Mouse (Mus musculus) induced T-regulatory cell, adult 2 months (primary cell): ENCODE data around the gene Cacng2.

Experiments used
- DNase-seq: peaks from one replicate; pipeline ENCODE4 v3.0.0-alpha.2; 2012; ENCODE audit warnings: low read depth

Gene Cacng2

GRCm38 (mm10) chr15:78082149-78082548 is 37.7 kb downstream of the Cacng2 start:
- no peak for DNase-seq

- no peak for DNase-seq
These were observed 38.4 kb downstream of the Cacng2 start for GRCm38 (mm10) chr15:78081384-78081783.

GRCm38 (mm10) chr15:78080326-78080725 is 39.5 kb downstream of the Cacng2 start:
- DNase-seq, result no peak

GRCm38 (mm10) chr15:78078776-78079628 is 40.8 kb downstream of the Cacng2 start:
- no peak for DNase-seq

- DNase-seq, result no peak
These were observed 41.6 kb downstream of the Cacng2 start for GRCm38 (mm10) chr15:78078206-78078605.

GRCm38 (mm10) chr15:78075921-78076320 is 43.9 kb downstream of the Cacng2 start:
- DNase-seq, result no peak

GRCm38 (mm10) chr15:78073109-78073508 is 46.7 kb downstream of the Cacng2 start:
- no peak for DNase-seq

GRCm38 (mm10) chr15:78066475-78066874 is 53.4 kb downstream of the Cacng2 start:
- peak; percentile 60 for DNase-seq

- DNase-seq, result no peak
These were observed 54.3 kb downstream of the Cacng2 start for GRCm38 (mm10) chr15:78065541-78065940.

GRCm38 (mm10) chr15:78064340-78064739 is 55.5 kb downstream of the Cacng2 start:
- DNase-seq, result no peak

- DNase-seq, result no peak
These were observed 57.4 kb downstream of the Cacng2 start for GRCm38 (mm10) chr15:78062467-78062866.

GRCm38 (mm10) chr15:78056930-78057329 is 62.9 kb downstream of the Cacng2 start:
- DNase-seq, result no peak

- DNase-seq, result no peak
These were observed 69.1 kb downstream of the Cacng2 start for GRCm38 (mm10) chr15:78050682-78051081.

GRCm38 (mm10) chr15:78049933-78050332 is 69.9 kb downstream of the Cacng2 start:
- no peak for DNase-seq

- no peak for DNase-seq
These were observed 74.0 kb downstream of the Cacng2 start for GRCm38 (mm10) chr15:78045842-78046241.

GRCm38 (mm10) chr15:78045314-78045713 is 74.5 kb downstream of the Cacng2 start:
- DNase-seq, result no peak

- DNase-seq, result no peak
These were observed 75.0 kb downstream of the Cacng2 start for GRCm38 (mm10) chr15:78044826-78045225.

GRCm38 (mm10) chr15:78042706-78043105 is 77.1 kb downstream of the Cacng2 start:
- DNase-seq, result no peak

- DNase-seq, result no peak
These were observed 82.2 kb downstream of the Cacng2 start for GRCm38 (mm10) chr15:78037626-78038025.

- no peak for DNase-seq
These were observed 83.2 kb downstream of the Cacng2 start for GRCm38 (mm10) chr15:78036586-78036985.

GRCm38 (mm10) chr15:78029938-78030337 is 89.9 kb downstream of the Cacng2 start:
- no peak for DNase-seq

GRCm38 (mm10) chr15:78026521-78026920 is 93.3 kb downstream of the Cacng2 start:
- no peak for DNase-seq

GRCm38 (mm10) chr15:78024211-78024610 is 95.6 kb downstream of the Cacng2 start:
- no peak for DNase-seq

GRCm38 (mm10) chr15:78014046-78014445 is 105.8 kb downstream of the Cacng2 start:
- no peak for DNase-seq
